Mouse (Mus musculus): ENCODE data around the gene Fbxo42.

DNA sequence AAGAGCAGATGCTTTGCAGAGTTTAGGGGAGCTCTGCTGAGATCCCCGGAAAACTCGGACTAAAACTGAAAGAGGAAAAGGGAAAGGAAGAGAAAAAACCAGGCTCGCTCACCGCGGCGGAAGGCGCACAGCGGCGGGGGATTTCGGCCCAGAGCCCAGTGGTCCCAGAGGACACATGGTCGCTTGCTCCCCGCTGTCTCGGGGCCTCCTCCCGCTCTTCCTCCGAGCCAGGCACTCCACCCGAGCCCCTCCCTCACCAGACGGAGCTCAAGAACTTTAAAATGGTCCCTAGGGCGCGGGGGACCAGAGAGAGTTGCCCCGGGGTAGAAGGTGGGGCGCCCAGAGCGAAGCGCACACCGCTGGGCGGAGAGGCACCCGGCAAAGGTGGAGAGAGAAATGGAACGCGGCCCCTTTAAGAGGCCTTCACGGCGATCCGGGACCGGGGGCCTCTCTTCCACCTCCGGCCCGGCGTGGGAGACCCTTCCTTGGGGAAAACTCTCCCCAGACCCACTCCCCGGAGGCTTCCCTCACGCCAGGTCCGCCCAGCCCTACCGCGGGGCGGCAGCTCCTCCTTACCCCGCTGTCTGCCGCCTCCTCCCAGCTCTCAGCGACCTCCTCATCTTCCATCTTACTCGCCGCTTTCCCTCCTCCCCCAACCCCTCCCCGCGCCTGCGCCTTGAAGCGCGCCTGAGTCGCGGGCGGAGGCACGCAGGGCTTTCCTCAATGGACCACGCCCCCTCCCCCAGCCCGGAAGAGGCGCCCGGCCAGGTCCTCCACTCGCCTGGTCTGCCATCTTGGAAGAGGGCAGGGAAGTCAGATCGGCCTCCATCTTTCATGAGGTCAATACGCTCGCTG, 8.4 kb upstream of the Fbxo42 start, which contains the start of gene Szrd1:
- TF ChIP-seq CTCF (IDR thresholded peaks at IDR 0.05; ENCODE audit: borderline replicate concordance, insufficient read depth, low read length) (no peak), POLR2A (IDR thresholded peaks at IDR 0.05; ENCODE audit: low read depth, low read length) (peak; percentile 90)
